Mouse (Mus musculus) CH12.LX (cell line): ENCODE data around the gene 1700019D03Rik. TPM values are rescaled to one million over a fixed set of nuclear protein-coding genes. Genes with fewer than 3 reads are reported as not detected.

Experiments used
- DNase-seq: peaks from one replicate; pipeline ENCODE4 v3.0.0-alpha.2; 2013; ENCODE audit errors: extremely low read depth
- H3K27ac ChIP-seq: 2 replicates; pipeline ENCODE4 v1.5.1; 2012; ENCODE audit warnings: low read depth, mild to moderate bottlenecking, control low read depth, moderate library complexity; ENCODE audit not compliant: insufficient read depth
- H3K27me3 ChIP-seq: replicated peaks from 2 replicates; pipeline ENCODE3; 2012; ENCODE audit warnings: inconsistent platforms
- H3K36me3 ChIP-seq, 2 experiments: replicated peaks in 1 of 2; 2 replicates each; pipeline versions ENCODE3 to v1.6.1; 2012; ENCODE audit warnings: inconsistent platforms in 1 of 2, low read length in 1 of 2, mild to moderate bottlenecking in 1 of 2, mixed read lengths in 1 of 2, moderate library complexity in 1 of 2; ENCODE audit not compliant: control insufficient read depth in 1 of 2, insufficient read depth in 1 of 2
- H3K4me1 ChIP-seq, 2 experiments: 2 replicates each; pipeline ENCODE4 v1.6.1; 2012; ENCODE audit warnings: inconsistent platforms in 1 of 2, moderate library complexity in 1 of 2; ENCODE audit not compliant: insufficient read depth in 2 of 2, control insufficient read depth in 1 of 2
- H3K4me2 ChIP-seq: 2 replicates; pipeline ENCODE4 v1.6.1; 2012; ENCODE audit warnings: low read depth, mild to moderate bottlenecking, control low read depth; ENCODE audit not compliant: poor library complexity, insufficient read depth, severe bottlenecking
- H3K4me3 ChIP-seq, 3 experiments: fragments of 150-350 bp in 1 of 3; sonication (generic) in 1 of 3; replicated peaks in 1 of 3; 2 replicates each; pipeline versions ENCODE3 to v1.5.1; 2011 to 2012; ENCODE audit warnings: low read depth in 2 of 3, low read length in 2 of 3, mild to moderate bottlenecking in 2 of 3, moderate library complexity in 2 of 3, control low read depth in 1 of 3, improper control_type of control experiment in 1 of 3, inconsistent platforms in 1 of 3, mixed read lengths in 1 of 3; ENCODE audit not compliant: poor library complexity in 1 of 3
- H3K79me2 ChIP-seq: replicated peaks from 2 replicates; pipeline ENCODE4 v1.6.1; 2012; ENCODE audit warnings: mild to moderate bottlenecking, moderate library complexity; ENCODE audit not compliant: control insufficient read depth, poor library complexity, insufficient read depth, severe bottlenecking; ENCODE audit errors: extremely low read depth
- H3K9ac ChIP-seq: 2 replicates; pipeline ENCODE4 v1.6.1; 2012; ENCODE audit warnings: low read depth, mild to moderate bottlenecking, control low read depth, moderate library complexity; ENCODE audit not compliant: insufficient read depth
- H3K9me3 ChIP-seq: replicated peaks from 2 replicates; pipeline ENCODE3; 2012; ENCODE audit warnings: low read length, inconsistent platforms, mixed read lengths
- CHD2 ChIP-seq: IDR thresholded peaks from 2 replicates; pipeline ENCODE4 v1.6.1; 2011; ENCODE audit warnings: low read length, improper control_type of control experiment
- CTCF ChIP-seq, 2 experiments: IDR thresholded peaks in 1 of 2; conservative IDR thresholded peaks in 1 of 2; 2 replicates each; pipeline ENCODE4 v1.5.1; 2011 to 2012; ENCODE audit warnings: low read depth in 2 of 2, low read length in 2 of 2, improper control_type of control experiment in 1 of 2, inconsistent platforms in 1 of 2, mild to moderate bottlenecking in 1 of 2, moderate library complexity in 1 of 2
- GABPA ChIP-seq: IDR thresholded peaks from 2 replicates; pipeline ENCODE4 v1.6.1; 2012; ENCODE audit warnings: low read depth, low read length, improper control_type of control experiment, inconsistent platforms; ENCODE audit not compliant: insufficient replicate concordance
- KAT2A ChIP-seq: IDR thresholded peaks from 2 replicates; pipeline ENCODE4 v1.6.1; 2012; ENCODE audit warnings: low read length, improper control_type of control experiment, inconsistent platforms; ENCODE audit not compliant: insufficient replicate concordance
- MAX ChIP-seq: IDR thresholded peaks from 2 replicates; pipeline ENCODE4 v1.6.1; 2011; ENCODE audit warnings: low read length, improper control_type of control experiment
- MEF2A ChIP-seq: IDR thresholded peaks from 2 replicates; pipeline ENCODE4 v1.6.1; 2014; ENCODE audit warnings: low read depth, mild to moderate bottlenecking, inconsistent platforms, low read length, improper control_type of control experiment, borderline replicate concordance
- MXI1 ChIP-seq: IDR thresholded peaks from 2 replicates; pipeline ENCODE4 v1.6.1; 2011; ENCODE audit warnings: mild to moderate bottlenecking, low read depth, low read length, improper control_type of control experiment
- MYC ChIP-seq: IDR thresholded peaks from 2 replicates; pipeline ENCODE4 v1.6.1; 2011; ENCODE audit warnings: low read depth, mild to moderate bottlenecking, improper control_type of control experiment, low read length
- NELFE ChIP-seq: IDR thresholded peaks from 2 replicates; pipeline ENCODE4 v1.6.1; 2011; ENCODE audit warnings: low read depth, low read length, improper control_type of control experiment
- RAD21 ChIP-seq: IDR thresholded peaks from 2 replicates; pipeline ENCODE4 v1.6.1; 2011; ENCODE audit warnings: low read depth, mild to moderate bottlenecking, low read length, improper control_type of control experiment, moderate library complexity
- SIN3A ChIP-seq: IDR thresholded peaks from 2 replicates; pipeline ENCODE4 v1.6.1; 2012; ENCODE audit warnings: low read length, improper control_type of control experiment, inconsistent platforms
- SMC3 ChIP-seq: IDR thresholded peaks from 2 replicates; pipeline ENCODE4 v1.6.1; 2011; ENCODE audit warnings: low read depth, low read length, improper control_type of control experiment
- ZKSCAN1 ChIP-seq: IDR thresholded peaks from 2 replicates; pipeline ENCODE4 v1.6.1; 2012; ENCODE audit warnings: low read depth, inconsistent platforms, low read length, improper control_type of control experiment, borderline replicate concordance
- ZMIZ1 ChIP-seq: IDR thresholded peaks from 2 replicates; pipeline ENCODE4 v1.6.1; 2012; ENCODE audit warnings: low read depth, mild to moderate bottlenecking, inconsistent platforms, low read length, improper control_type of control experiment
- dilution Hi-C: fragments of 300-500 bp; cut with MboI; formaldehyde crosslinking; loops from 2 replicates; pipeline ENCODE4 v1.14.3; 2020; ENCODE audit warnings: low sequenced_read_pairs; ENCODE audit not compliant: extremely low pct_unique_long_range_greater_than_20kb, extremely low pct_ligation_motif_present
- in situ Hi-C: fragments of 300-500 bp; cut with MboI; formaldehyde crosslinking; loops from 3 replicates; pipeline ENCODE4 v1.14.3; 2019; ENCODE audit warnings: low sequenced_read_pairs, low pct_ligation_motif_present, low pct_unique_long_range_greater_than_20kb, mixed read lengths
- polyA plus RNA-seq: library from polyadenylated mRNA; unstranded; fragments of >175 nt; gene quantifications from 2 replicates; pipeline ENCODE4 v1.2.1, GENCODE M21; 2012; ENCODE audit warnings: low read depth; ENCODE audit not compliant: insufficient read length
- total RNA-seq, 2 experiments: library from RNA; depleted of rRNA; stranded (reverse); fragments of 300-350 nt in 1 of 2; fragments of >200 nt in 1 of 2; gene quantifications; 2 replicates each; pipeline ENCODE4 v1.2.3; 2012 to 2014

1700019D03Rik gene
- total and polyA plus RNA-seq, 3 experiments = 1.3 to 2.6 (median 1.7) TPM

DNA sequence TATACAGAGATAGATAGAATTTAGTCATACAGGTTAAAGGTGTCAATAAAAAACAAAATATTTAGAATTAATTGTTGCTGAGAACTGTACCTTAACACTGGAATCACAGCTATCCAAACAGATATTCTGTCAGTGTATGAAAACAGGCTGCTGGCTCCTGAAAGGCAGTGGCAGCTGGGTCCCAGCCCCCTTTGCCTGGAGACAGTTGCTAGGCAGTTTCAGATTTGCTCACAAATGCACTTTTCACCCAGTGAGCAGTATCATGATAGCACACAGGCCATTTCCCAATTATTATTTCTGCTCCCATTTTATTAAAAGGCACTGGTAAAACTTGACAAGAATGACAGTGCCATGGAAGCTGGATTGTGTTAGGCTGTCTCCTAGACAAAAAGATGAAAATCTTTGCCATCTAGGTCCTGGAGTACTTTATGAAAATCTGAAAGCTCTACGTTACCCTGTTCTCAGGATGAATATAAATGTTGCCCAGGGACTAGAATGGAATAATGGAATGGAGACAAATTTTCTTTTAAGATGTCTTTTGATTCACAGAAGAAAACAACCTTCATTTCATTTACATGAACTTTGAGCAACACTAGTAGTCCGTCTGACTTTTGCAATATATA lies 48.0 kb downstream of the 1700019D03Rik start:
- H3K27ac ChIP-seq = no peak overlapping the region
- DNase-seq = no peak
- no peaks in the 10 kb centered on the region for H3K79me2 ChIP-seq
- H3K4me3 ChIP-seq = no peak overlapping the region
- no peaks in the 10 kb centered on the region; a peak in 1 of 4 replicates for H3K4me1 ChIP-seq
- H3K9ac ChIP-seq = no peak overlapping the region
- in situ Hi-C loops (loop anchor here (25.0 kb wide), 1 partner anchor 335 kb away; the partner anchor contains the start of gene Nemp2), dilution Hi-C loops (no loop called here)
- H3K9me3 ChIP-seq = no peaks in the 10 kb centered on the region
- no peak for TF ChIP-seq MXI1
- no peak for TF ChIP-seq CTCF (conservative IDR thresholded peaks at IDR 0.05 in 1 of 2, IDR thresholded peaks at IDR 0.05 in 1 of 2; ENCODE audit: low read depth in 2 of 2, low read length in 2 of 2)
- TF ChIP-seq NELFE = no peak
- H3K4me2 ChIP-seq = no peak overlapping the region
- H3K27me3 ChIP-seq = no peaks in the 10 kb centered on the region
- no peaks in the 10 kb centered on the region for H3K36me3 ChIP-seq

DNA sequence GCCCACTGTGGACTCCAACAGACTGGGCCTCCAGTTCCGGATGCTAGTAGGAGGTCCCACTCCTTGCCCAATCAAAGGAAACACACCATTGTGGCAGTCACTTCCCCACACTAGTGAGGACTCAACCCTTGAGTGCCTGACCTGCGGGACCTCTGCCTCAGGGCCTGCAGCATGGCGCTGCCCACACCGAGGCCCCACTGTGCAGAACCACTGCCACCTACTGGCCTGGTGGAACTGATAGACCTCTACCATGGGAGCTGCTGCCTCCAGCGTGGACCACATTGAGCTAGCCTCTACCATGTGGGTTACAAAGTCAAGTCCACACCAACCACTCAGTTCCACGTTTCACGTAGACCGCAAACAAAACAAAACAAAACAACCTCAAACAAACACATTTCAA lies 55.4 kb downstream of the 1700019D03Rik start:
- Histone ChIP-seq H3K4me3 (no peak overlapping the region), H3K4me2 (no peak overlapping the region), H3K27ac (no peak overlapping the region), H3K79me2 (no peaks in the 10 kb centered on the region), H3K9ac (no peak overlapping the region), H3K9me3 (no peaks in the 10 kb centered on the region), H3K4me1 (peaks cover 2 to 11% of the 10 kb centered on the region in 2 experiments; a peak in 2 of 4 replicates), H3K27me3 (no peaks in the 10 kb centered on the region), H3K36me3 (no peaks in the 10 kb centered on the region)
- in situ Hi-C loops = loop anchor here (25.0 kb wide), 1 partner anchor 327 kb away; the partner anchor contains the start of gene Nemp2
- no peak for DNase-seq
- dilution Hi-C loops = no loop called here
- TF ChIP-seq CTCF (conservative IDR thresholded peaks at IDR 0.05 in 1 of 2, IDR thresholded peaks at IDR 0.05 in 1 of 2; ENCODE audit: low read depth in 2 of 2, low read length in 2 of 2) (peak in 1 of 2 experiments; percentile 69; a peak in 2 of 4 replicates), RAD21 (peak; percentile 59), SMC3 (peak; percentile 46), MAX (no peak)
- TF ChIP-seq, all 38 proteins: peak for 3

DNA sequence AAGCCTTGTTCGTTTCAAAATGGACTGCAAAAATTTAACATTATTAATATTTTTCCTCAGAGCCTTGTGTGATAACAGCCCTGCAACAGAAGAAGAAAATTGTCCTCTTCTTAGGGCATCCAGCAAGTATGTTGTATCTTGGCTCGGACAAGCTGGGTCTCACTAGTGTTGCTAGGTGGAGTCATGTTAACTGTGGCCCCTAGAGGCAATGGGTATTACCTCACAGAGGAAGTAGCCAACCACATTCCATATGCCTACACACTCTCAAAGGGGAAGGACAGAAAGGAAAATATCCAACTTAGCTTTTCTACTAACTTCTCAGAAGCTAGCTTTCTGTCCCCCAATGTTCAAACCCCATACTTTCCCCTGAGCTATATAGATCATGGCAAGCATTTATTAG lies 56.9 kb downstream of the 1700019D03Rik start:
- Histone ChIP-seq H3K36me3 (no peaks in the 10 kb centered on the region), H3K9ac (no peak overlapping the region), H3K27ac (no peak overlapping the region), H3K27me3 (no peaks in the 10 kb centered on the region), H3K79me2 (no peaks in the 10 kb centered on the region), H3K4me3 (no peak overlapping the region), H3K4me2 (no peak overlapping the region), H3K4me1 (peaks cover 2 to 11% of the 10 kb centered on the region in 2 experiments; a peak in 2 of 4 replicates), H3K9me3 (no peaks in the 10 kb centered on the region)
- in situ Hi-C loops = loop anchor here (25.0 kb wide), 1 partner anchor 326 kb away; the partner anchor contains the start of gene Nemp2
- TF ChIP-seq ZMIZ1 (no peak), SIN3A (no peak), SMC3 (no peak), GABPA (no peak), ZKSCAN1 (no peak), NELFE (no peak), MEF2A (no peak), CHD2 (no peak), KAT2A (no peak), MYC (no peak)
- DNase-seq = no peak
- dilution Hi-C loops = no loop called here
